Mouse (Mus musculus) embryonic fibroblast, embryonic 13.5 days (primary cell): ENCODE data around the gene Ankrd12.

Source experiments
- CTCF ChIP-seq: IDR thresholded peaks from 2 replicates; pipeline ENCODE4 v1.5.1; 2011; ENCODE audit warnings: mild to moderate bottlenecking, control low read depth, low read length, moderate library complexity, borderline replicate concordance; ENCODE audit not compliant: insufficient read depth
- POLR2A ChIP-seq: IDR thresholded peaks from 2 replicates; pipeline ENCODE4 v1.6.1; 2011; ENCODE audit warnings: low read depth, mild to moderate bottlenecking, control low read depth, low read length, moderate library complexity

GRCm38 (mm10) chr17:66048199-66048598 lies 28.7 kb downstream of the Ankrd12 start:
- TF ChIP-seq POLR2A = no peak
- TF ChIP-seq CTCF = no peak
